Mouse (Mus musculus): Measurements from ENCODE around the gene Slit3. TPM values are rescaled to one million over a fixed set of nuclear protein-coding genes. Genes with fewer than 3 reads are reported as not detected.

Gene Slit3
- total and polyA plus RNA-seq, 3 experiments, result not detected

GRCm38 (mm10) chr11:35738102-35738501 lies 617.1 kb downstream of the Slit3 start:
- H3K79me2 ChIP-seq (ENCODE audit: control insufficient read depth, insufficient read depth, low read length, poor library complexity), result no peaks in the 10 kb centered on the region
- no peak overlapping the region for H3K9ac ChIP-seq (ENCODE audit: control insufficient read depth, low read depth, low read length, poor library complexity, severe bottlenecking)
- no peaks in the 10 kb centered on the region for H3K36me3 ChIP-seq (ENCODE audit: control insufficient read depth in 1 of 2, insufficient read depth in 2 of 2, low read length in 2 of 2)
- H3K27ac ChIP-seq (ENCODE audit: control insufficient read depth, low read depth, low read length), result no peak overlapping the region
- peaks cover 0 to 4% of the 10 kb centered on the region in 2 experiments; a peak in 2 of 4 replicates for H3K27me3 ChIP-seq (ENCODE audit: control insufficient read depth in 1 of 2, insufficient read depth in 2 of 2, low read length in 2 of 2)
- no peaks in the 10 kb centered on the region for H3K9me3 ChIP-seq (replicated peaks; ENCODE audit: insufficient read depth, low read length)
- no peak for DNase-seq (ENCODE audit: low read depth, low spot score)
- TF ChIP-seq RCOR1 (IDR thresholded peaks at IDR 0.05; ENCODE audit: low read depth, low read length), result no peak
- TF ChIP-seq CHD1 (IDR thresholded peaks at IDR 0.05; ENCODE audit: low read depth, low read length), result no peak
- no peak for TF ChIP-seq MAFK (IDR thresholded peaks at IDR 0.05; ENCODE audit: borderline replicate concordance, low read depth, low read length)
- TF ChIP-seq HCFC1 (IDR thresholded peaks at IDR 0.05; ENCODE audit: low read depth, low read length), result no peak
- no peak for TF ChIP-seq MAZ (IDR thresholded peaks at IDR 0.05; ENCODE audit: low read depth, low read length)
- no peak for TF ChIP-seq USF1 (IDR thresholded peaks at IDR 0.05; ENCODE audit: low read depth, low read length)
- TF ChIP-seq CTCF (IDR thresholded peaks at IDR 0.05 in 2 of 3, conservative IDR thresholded peaks at IDR 0.05 in 1 of 3; ENCODE audit: control insufficient read depth in 1 of 3, insufficient read depth in 1 of 3, low read depth in 2 of 3, low read length in 3 of 3, poor library complexity in 1 of 3, severe bottlenecking in 1 of 3), result no peak
- TF ChIP-seq BHLHE40 (IDR thresholded peaks at IDR 0.05; ENCODE audit: borderline replicate concordance, low read depth, low read length), result no peak
- TF ChIP-seq NRF1 (IDR thresholded peaks at IDR 0.05; ENCODE audit: insufficient read depth, low read depth, low read length, poor library complexity, severe bottlenecking), result no peak
- TF ChIP-seq EP300 (IDR thresholded peaks at IDR 0.05; ENCODE audit: low read depth in 1 of 2, low read length in 2 of 2), result no peak
- no peak for TF ChIP-seq SIN3A (IDR thresholded peaks at IDR 0.05; ENCODE audit: low read length)
- no peak for TF ChIP-seq GABPA (IDR thresholded peaks at IDR 0.05; ENCODE audit: low read depth, low read length)
- TF ChIP-seq ETS1 (IDR thresholded peaks at IDR 0.05; ENCODE audit: low read depth, low read length), result no peak
- no peak for TF ChIP-seq JUND (IDR thresholded peaks at IDR 0.05; ENCODE audit: low read depth, low read length)
- TF ChIP-seq RAD21 (IDR thresholded peaks at IDR 0.05; ENCODE audit: low read depth, low read length), result no peak
- no peak overlapping the region for H3K4me3 ChIP-seq (ENCODE audit: control insufficient read depth in 1 of 2, insufficient read depth in 1 of 2, low read depth in 2 of 2, low read length in 2 of 2)
- H3K4me1 ChIP-seq (ENCODE audit: control insufficient read depth in 1 of 2, insufficient read depth in 2 of 2, low read length in 2 of 2), result no peaks in the 10 kb centered on the region

GRCm38 (mm10) chr11:35743586-35743985 lies 622.6 kb downstream of the Slit3 start:
- no peaks in the 10 kb centered on the region for H3K36me3 ChIP-seq (ENCODE audit: control insufficient read depth in 1 of 2, insufficient read depth in 2 of 2, low read length in 2 of 2)
- no peak overlapping the region for H3K27ac ChIP-seq (ENCODE audit: control insufficient read depth, low read depth, low read length)
- H3K79me2 ChIP-seq (ENCODE audit: control insufficient read depth, insufficient read depth, low read length, poor library complexity), result no peaks in the 10 kb centered on the region
- H3K4me3 ChIP-seq (ENCODE audit: control insufficient read depth in 1 of 2, insufficient read depth in 1 of 2, low read depth in 2 of 2, low read length in 2 of 2), result no peak overlapping the region
- H3K9me3 ChIP-seq (replicated peaks; ENCODE audit: insufficient read depth, low read length), result no peaks in the 10 kb centered on the region
- TF ChIP-seq HCFC1 (IDR thresholded peaks at IDR 0.05; ENCODE audit: low read depth, low read length), result no peak
- no peak for TF ChIP-seq CTCF (IDR thresholded peaks at IDR 0.05 in 2 of 3, conservative IDR thresholded peaks at IDR 0.05 in 1 of 3; ENCODE audit: control insufficient read depth in 1 of 3, insufficient read depth in 1 of 3, low read depth in 2 of 3, low read length in 3 of 3, poor library complexity in 1 of 3, severe bottlenecking in 1 of 3)
- no peak for TF ChIP-seq KAT2A (conservative IDR thresholded peaks at IDR 0.05; ENCODE audit: low read depth, low read length)
- TF ChIP-seq POLR2AphosphoS2 (IDR thresholded peaks at IDR 0.05; ENCODE audit: low read length), result no peak
- H3K27me3 ChIP-seq (ENCODE audit: control insufficient read depth in 1 of 2, insufficient read depth in 2 of 2, low read length in 2 of 2), result no peaks in the 10 kb centered on the region
- H3K9ac ChIP-seq (ENCODE audit: control insufficient read depth, low read depth, low read length, poor library complexity, severe bottlenecking), result no peak overlapping the region
- H3K4me1 ChIP-seq (ENCODE audit: control insufficient read depth in 1 of 2, insufficient read depth in 2 of 2, low read length in 2 of 2), result no peaks in the 10 kb centered on the region
- DNase-seq (ENCODE audit: low read depth, low spot score), result no peak

All from MEL (cell line).